Mouse (Mus musculus): ENCODE measurements around the gene Bud31.
"Not testable (repeated sequence)": the region's sequence is repeated elsewhere in the genome, so short reads cannot be mapped to it uniquely, and the experiment has no call there.

The Bud31 gene

DNA sequence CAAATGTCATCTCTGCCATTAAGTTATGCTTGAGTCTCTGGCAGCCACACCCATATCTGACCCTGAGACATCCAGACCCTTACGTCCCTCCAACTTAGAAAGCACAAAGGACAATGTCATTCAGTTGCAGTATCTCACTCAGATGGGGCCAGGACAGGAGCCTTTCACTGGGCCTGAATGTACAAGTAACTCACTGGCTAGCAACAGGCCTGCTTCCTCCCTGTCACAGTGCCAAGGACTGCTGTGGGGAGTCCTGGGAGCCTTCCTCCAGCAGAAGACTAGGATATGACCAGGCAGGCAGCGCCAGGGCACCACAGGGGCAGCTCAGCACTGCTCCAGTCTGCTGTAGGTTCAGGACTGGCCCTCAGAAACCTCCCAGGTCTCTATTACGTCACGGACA is 11.0 kb upstream of the Bud31 start:
- no peak for DNase-seq (ENCODE audit: low spot score)

DNA sequence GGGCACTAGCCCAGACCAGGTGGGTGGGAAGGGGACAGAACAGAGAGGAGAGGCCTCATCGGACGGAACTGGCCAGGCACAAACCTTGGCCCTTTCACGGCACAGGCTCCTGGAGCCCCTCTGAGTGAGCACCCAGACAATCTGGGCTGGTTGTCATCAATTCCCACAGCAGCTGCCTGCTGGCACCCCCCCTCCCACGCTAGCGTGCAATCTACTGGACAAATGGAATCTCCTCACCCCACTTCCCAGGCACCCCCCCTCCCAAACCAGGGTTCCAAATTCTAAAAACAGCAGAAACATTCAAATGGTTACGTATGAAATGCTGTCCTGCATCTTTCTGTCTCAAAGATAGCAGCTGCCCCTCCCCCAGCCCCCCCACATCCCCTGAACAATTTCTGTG is 10.4 kb upstream of the Bud31 start:
- DNase-seq (ENCODE audit: low spot score) = not testable (repeated sequence)

DNA sequence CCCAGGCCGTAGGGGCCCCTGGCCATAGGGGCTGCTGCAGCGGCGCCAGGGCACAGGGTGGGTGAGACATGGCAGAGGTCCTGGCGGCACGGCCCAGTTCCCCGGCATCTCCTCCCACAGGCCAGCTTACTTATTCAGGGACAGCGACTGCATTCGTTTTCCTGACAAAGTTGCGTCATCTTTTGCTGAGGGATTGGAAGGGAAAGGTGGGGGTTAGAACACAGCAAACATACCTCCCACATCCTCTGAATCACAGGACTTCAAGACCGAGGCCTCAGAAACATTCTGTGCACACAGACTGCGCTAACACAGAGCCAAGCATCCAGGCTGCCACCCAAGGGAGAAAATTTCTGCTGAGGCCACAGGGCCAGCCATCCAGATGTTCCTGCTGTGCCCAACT is 10.0 kb upstream of the Bud31 start:
- no peak for DNase-seq (ENCODE audit: low spot score)

DNA sequence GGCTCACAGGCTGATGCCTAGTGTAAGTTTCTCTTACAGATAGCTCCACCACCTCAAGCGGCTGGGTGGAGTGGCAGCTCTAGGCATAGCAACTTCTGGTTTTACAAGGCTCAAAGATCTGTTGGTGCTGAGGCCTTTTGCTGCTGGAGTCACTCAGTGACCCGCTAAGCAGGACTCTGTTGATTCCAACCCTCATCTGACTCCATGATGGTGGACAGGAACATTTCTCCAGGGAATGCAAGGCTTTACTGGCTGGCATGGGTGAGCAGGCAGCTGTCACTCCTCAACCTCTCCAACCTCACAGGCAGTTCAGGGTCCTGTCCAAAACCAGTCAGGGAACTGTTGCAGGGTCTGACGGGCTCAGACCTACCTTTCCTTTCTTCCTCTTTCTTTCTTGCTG is 9.2 kb upstream of the Bud31 start:
- no peak for DNase-seq (ENCODE audit: low spot score)

DNA sequence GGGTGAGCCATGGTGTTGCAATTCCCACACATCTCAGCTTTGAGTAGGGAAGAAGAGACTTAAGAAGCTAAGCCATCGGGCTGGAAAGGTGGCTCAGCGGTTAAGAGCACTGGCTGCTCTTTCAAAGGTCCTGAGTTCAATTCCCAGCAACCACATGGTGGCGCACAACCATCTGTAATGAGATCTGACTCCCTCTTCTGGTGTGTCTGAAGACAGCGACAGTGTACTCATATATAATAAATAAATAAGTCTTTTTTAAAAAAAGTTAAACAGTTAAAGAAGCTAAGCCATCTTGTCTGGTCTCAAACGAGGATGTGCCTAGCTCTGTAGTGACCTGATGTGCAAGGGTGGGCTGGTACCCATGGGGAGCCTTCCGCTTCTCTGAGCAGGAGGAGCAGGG is 6.9 kb upstream of the Bud31 start:
- DNase-seq (ENCODE audit: low spot score) = not testable (repeated sequence)

DNA sequence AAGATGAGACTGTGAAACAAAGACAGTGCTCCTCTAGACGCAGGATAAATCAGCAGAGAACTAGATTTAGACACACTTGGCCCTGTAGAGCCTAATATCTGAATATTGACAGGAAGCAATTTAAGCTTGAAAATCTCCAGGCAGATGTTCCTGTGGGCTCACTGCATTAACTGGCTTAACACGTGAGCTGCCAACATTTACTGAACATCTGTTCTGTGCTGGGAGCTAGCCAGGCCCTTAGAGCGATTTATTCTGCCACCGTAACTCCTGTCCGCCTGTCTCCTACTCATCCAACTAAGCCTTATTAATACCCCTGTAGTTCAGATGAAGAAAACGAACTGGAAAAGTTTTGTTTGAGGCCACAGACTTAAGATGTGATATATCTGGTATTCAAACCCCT is 1.3 kb upstream of the Bud31 start:
- no peak for DNase-seq (ENCODE audit: low spot score)

DNA sequence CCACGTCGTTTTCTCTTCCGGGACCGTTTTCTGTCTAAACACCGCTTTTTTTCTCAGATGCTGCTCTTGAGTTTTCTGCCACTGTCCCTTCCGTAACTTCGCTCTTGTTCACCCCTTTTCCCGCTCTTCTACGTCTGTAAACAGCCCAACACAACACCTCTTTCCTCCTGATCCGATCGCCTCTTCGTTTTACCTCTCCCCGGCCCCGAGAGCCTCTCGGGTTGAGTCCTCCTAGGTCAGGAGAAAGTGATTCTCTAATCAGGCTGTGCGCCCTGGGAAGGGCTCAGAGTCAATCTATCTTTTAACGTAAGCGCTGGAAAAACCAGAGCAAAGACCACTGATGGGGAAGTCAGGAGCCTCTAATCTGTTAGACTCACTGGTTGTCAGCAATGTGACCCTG is 449 bp downstream of the Bud31 start:
- no peak for DNase-seq (ENCODE audit: low spot score)

DNA sequence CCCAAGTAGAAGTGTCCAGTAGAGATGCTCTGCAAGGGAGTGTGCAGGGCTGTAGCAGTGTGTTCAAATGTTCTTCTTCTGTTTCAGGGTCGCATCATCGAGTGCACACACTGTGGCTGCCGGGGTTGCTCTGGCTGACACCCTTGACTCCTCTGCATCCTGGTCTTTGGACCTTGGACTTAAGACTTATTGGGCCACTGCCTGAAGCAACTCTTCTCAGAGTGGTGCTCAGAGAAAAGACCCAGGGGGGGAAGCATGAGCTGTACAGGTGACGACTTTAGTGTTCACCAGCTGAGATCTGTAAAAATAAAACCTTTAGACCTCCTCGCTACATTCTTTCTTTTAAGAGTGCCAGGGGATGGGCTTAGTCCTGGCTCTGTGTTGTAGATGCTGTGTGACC is 7.6 kb downstream of the Bud31 start:
- no peak for DNase-seq (ENCODE audit: low spot score)

DNA sequence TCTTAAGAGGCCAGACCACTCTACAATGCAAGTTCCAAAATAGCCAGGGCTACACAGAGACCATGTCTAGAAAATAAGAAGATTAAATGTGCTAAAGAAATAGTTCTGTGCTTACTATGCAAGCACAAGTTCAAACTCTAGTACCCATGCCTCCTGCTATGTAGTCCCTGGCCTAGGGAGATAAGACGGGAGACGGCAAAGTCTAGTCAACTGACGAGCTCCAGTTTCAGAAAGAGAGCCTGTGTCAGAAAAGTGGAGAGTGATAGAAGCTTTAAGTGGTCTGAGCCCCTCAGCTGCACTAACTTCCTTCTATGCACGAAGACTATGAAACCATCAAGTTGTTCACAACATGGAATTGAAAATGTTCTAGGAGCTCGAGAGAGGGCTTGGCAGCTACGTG is 9.1 kb downstream of the Bud31 start:
- DNase-seq (ENCODE audit: low spot score) = no peak

DNA sequence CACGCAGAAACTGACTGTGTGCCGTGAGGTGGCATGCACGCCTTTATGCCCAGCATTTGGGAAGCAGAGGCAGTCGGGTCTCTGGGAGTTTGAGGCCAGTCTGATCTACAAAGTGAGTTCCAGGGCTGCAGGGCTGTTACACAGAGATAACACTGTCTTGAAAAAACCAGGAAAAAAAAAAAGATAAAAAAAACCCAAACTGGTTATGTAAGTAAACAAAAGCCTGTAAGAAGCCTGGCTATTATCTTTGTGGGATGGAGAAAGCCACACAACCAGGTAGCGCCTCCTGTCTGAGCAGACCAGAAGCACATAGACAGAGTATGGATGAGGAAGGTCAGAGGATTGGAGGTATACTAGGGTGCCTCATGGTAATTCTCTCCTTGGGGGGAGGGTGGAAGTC is 12.5 kb downstream of the Bud31 start:
- no peak for DNase-seq (ENCODE audit: low spot score)

DNA sequence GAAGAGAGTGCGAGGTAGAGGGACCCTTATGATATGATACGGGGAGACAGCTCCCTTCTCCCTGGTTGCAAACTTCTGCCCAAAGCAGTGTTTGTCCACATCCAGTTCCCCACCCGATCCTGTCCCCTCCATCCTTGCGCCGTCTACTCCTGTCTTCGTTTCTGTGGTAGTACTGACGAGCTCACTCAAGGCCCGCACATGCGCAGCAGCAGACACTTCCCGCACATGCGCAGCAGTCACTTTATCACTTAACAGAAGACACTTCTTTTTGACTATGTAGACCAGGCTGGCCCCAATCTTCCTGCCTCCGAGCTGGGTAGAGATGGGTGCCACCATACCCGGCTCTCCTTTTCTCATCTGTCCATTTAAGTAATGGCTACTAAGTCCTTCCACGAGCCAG is 21.2 kb downstream of the Bud31 start:
- no peak for DNase-seq (ENCODE audit: low spot score)

DNA sequence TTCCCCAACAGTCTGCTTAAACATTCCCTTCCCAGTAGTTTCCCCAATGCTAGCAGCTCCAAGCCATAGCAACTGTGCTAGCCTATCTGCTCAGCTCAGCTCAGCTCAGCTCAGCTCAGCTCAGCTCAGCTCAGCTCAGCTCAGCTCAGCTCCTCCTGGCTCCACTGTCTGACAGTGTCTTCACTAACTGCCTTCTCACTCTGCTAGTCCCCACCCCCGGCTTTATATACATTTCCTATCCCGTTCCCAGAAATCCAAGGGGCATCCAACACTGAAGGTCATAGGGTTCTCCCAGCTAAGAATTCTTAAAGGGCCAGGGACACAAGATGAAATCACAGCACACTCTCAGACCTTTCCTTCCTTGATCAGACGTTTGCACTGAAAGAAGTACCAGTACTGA is 24.5 kb downstream of the Bud31 start:
- no peak for DNase-seq (ENCODE audit: low spot score)

DNA sequence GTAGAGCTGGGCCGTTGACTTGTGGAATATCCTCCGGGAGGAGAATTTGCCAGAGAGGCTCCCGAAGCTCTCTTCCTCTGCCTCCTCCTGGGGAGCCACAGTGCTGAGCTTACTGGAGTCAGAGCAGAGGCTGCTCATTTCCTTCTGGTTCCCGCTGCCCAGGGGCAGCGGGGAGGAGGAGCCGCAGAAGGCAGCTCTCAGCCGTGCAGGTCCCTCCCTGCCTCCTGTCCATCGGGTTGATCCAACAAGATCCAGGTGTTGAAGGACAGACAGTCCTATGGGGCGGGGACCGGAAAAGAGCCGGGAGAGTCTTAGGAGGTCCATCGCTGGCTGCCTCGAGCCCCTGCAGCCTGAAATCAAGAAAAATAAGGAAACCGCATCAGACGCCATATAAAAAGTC is 25.0 kb downstream of the Bud31 start:
- no peak for DNase-seq (ENCODE audit: low spot score)

DNA sequence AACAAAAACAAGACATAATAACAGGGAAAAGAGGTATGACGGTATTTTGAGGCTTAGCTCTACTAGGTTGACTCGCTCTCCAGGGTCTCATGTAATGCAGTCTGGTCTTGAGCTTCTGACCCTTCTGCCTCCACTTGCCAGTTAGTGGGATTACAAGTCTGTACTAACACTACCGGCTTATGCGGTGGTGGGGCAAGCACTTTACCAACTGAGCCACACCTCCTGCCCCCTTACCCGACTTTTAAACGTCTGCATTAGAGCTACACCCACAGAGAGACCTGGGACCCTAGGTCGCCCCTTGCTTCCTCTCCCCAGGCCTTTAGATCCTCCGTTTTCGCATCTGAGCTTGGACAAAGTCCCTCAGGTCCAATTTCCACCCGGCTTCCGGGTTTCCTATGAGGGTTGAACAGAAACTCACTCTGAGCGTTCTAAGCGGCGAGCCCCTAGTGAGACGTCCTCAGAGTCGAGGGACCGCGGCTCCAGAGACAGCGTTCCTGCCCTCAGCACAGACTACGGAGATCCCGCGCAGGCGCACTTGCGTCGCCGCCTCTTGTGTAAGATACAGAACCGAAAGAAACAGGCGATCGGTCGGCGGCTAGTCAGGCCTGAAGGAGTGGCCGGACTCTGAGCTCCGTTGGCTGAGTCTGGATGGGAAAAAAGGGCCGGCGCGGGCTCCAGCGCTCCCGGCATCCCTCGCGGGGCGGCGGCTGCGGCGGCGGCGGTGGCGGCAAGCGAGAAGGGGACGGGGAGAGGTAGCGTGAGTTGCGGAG is 26.6 kb downstream of the Bud31 start, which contains the start of the genes Ptcd1 and Cpsf4:
Ptcd1 (minus strand) TSS at position 573 of the 770 bp plus-strand sequence.
Cpsf4 (plus strand) TSS at position 678 of the 770 bp plus-strand sequence.
- DNase-seq (ENCODE audit: low spot score) = peak; percentile 99

DNA sequence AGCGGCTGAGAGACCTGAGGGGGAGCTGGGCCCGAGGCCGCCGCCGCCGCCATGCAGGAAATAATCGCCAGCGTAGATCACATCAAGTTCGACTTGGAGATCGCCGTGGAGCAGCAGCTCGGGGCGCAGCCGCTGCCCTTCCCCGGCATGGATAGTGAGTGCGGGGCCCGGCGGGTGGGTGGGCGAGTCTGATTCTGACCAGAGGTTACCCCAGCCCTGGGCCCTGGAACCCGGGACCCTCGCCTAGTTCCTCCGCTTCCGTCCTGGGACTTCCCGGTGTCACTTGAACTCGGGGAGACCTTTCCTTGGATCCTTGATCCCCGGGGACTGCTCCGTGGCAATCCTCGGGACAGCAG is 27.1 kb downstream of the Bud31 start:
- no peak for DNase-seq (ENCODE audit: low spot score)

DNA sequence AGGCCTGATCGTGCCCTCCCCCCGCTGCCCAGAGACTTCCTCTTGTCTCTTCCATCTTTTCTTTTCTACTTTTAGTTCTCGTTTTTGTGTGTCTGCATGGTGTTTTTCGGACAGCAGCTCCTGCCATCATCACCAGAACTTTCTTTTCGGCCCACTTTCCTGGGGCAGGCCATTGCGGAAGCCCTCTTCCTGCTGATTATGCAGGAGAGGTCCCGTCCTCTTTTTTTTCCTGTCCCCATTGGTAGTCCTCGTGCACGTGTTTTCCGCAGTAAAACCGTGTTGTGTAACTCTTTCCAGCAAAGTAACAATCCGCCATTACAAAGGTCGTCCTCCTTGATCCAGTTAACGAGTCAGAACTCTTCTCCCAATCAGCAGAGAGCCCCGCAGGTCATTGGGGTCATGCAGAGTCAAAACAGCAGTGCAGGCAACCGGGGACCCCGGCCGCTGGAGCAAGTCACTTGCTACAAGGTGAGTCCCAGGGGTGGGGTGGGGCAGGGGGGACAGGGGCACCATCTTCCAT is 38.4 kb downstream of the Bud31 start:
- DNase-seq (ENCODE audit: low spot score) = peak; percentile 14

DNA sequence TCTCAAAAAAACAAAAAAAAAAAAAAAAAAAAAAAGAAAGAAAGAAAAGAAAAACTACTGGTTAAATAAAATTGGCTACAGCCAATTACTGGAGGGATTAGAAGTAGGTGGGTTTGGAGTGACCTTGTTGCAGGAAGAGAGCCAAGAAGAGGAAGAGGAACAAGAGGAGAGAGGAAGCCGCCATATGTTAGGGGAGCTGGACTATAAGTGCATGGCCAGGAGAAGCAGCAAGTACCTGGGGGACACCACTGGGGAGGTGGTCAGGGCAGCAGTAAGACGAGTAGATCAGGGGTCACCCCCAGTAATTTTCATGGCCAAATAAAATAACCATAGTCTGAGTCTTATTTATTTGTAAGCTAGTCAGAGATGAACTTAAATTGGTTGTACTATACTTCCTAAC is 45.1 kb downstream of the Bud31 start:
- no peak for DNase-seq (ENCODE audit: low spot score)

DNA sequence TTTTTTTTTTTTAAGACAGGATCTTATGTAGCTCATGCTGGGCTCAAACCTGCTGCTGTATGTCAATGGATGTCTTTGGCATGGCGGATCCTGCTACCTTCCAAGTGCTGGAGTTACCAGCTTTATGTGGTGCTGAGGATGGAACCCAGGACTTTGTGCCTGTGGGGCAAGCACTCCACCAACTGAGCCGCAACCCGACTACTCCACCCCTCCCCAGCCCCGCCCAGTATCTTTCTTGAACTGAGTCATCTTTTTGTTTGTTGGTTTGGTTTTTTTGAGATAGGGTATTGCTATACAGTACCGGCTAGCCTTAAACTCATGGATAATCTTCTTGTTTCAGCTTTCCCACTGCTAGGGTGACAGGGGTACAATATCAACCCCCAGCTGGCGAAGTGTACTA is 49.3 kb downstream of the Bud31 start:
- DNase-seq (ENCODE audit: low spot score) = no peak

DNA sequence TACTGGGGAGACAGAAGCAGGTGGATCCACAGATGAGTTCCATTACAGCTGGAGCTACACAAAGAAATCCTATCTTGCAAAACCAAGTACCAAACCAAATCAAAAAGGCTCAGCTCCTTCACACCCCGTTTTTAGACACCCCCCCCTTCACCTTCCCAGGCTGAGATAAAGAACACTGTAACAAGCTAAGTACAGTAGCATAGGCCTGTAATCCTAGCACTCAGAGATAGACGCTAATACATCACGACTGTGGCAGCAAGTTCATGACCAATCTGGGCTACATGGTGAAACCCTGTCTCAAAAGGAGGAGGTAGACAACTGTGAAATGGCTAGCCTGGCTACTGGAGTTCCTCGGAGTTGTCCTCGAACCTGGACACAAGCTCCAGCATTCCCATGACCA is 50.2 kb downstream of the Bud31 start:
- no peak for DNase-seq (ENCODE audit: low spot score)

DNA sequence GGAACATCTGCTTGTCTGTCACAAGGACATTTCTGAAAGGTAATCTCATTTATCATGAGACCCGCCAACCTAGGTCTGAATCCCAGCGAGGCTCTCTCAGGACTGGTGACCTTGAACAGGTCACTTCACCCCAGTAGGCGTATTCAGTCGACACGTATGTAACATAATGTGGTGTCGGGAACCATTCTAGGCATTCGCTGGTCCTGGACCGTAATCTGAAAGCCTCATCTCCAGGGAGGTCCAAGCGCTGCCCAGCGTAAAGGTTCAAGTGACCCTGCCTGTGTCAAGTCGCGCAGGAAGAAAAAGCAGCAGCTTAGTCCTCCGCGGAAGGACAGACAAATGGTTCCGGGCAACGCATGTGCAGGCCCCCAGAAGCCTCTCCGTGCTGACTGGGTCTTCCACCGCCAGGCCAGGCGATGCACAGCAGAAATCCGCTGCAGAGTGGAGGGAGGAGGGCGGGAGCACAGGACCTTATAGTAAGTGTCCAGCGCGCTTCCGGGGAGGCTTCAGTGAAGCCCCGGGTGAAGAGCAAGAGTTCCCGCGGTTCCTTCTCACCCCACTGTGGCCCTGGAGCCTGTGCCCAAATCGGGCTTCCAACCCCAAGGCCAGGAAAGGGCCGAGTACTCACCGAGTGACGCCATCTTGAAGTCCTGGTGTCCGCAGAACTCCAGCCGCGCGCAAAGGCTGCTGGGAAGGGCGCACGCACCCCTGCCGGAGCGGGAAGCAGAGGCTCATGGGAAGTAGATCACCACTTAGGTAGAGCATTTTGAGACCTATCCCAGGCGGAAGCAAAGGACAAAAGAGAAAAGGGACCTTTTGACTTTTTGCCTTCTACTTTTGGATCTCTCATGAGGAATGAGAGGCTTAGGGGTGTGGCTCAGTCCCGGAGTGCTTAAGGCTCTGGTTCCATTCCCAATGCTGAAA is 51.0 kb downstream of the Bud31 start:
- peak; percentile 92 for DNase-seq (ENCODE audit: low spot score)

DNA sequence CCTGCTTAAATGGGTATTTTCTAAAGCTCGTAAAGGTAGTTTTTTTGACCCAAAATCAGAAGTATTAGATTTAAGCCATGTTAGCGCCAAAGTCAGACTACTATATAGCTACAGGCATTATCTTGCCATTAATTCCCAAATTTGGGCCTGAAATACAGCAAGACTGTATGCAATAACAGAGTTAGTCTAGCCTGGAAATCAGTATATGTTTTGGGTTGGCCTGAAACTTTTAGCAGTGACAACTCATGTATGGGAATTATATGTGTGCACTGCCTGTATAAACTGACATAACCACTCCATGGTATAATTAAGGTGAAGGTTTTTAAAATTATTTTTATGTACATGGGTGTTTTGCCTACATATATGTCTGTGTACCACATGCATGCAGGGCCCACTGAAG is 51.8 kb downstream of the Bud31 start, which contains the start of gene Atp5j2:
Atp5j2 (minus strand) TSS at position 101 of the 400 bp plus-strand sequence.
- no peak for DNase-seq (ENCODE audit: low spot score)
